Mouse (Mus musculus): ENCODE data around the gene Tln1.

GRCm38 (mm10) chr4:43513300-43513699, 49.2 kb downstream of the Tln1 start:
- TF ChIP-seq CTCF (IDR thresholded peaks at IDR 0.05; ENCODE audit: extremely low read depth, insufficient read length, insufficient replicate concordance, low read depth, low read length) (no peak), POLR2A (IDR thresholded peaks at IDR 0.05; ENCODE audit: low read depth, low read length) (no peak)
